Mouse (Mus musculus): ENCODE data around the gene Rgmb. TPM values are rescaled to one million over a fixed set of nuclear protein-coding genes. Genes with fewer than 3 reads are reported as not detected.

Rgmb gene
- polyA plus RNA-seq, 3 experiments from 2014 or later: 0.44 to 0.57 (median 0.52) TPM

DNA sequence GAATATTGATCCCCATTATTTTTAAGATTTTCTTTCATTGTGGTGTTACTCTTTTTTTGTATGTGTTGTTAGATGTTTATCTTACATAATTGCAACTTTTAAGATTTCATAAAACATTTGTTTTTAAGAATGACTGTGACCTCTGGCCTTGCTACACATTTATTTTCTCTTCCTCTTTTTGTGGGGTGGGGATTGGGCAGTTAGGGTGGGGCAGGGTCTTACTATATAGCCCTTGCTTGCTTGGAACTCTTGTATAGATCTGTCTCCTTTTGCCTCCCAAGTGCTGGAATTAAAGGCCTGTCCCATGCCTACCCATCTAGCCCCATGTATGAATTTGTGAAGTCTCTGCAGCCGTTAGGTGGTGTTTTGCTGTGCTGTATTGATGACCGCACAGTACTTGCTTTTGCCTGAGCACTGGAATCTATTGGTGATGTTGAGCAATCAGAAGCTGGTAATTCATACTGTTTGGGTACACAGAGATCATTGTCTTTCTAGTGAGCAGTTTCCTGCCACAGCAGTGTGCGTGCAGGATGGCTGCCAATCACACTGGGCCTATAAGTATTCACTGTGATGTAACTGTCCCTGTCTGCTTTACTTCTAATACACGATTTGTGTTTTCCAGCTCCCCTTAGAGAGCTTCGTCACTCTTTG is 56.1 kb downstream of the Rgmb start:
- ATAC-seq: no peak

DNA sequence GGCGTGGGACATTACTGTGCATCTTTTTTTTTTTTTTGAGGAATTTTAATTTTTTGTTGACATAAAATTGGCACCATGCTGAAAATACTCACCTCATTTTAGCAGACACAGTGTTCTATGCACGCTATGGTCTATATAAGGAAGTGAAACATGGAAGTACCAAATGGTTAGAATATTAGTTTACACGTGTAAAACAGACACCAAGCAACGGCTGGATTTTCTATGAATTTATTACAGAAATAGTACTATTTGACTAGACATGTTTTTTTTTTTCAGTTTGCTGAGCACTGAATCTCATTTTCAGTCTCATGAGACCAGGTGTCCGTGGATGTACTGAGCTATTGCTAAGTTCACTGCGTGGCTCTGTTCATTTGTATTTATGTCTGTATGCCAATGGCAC is 56.9 kb downstream of the Rgmb start:
- ATAC-seq: no peak

DNA sequence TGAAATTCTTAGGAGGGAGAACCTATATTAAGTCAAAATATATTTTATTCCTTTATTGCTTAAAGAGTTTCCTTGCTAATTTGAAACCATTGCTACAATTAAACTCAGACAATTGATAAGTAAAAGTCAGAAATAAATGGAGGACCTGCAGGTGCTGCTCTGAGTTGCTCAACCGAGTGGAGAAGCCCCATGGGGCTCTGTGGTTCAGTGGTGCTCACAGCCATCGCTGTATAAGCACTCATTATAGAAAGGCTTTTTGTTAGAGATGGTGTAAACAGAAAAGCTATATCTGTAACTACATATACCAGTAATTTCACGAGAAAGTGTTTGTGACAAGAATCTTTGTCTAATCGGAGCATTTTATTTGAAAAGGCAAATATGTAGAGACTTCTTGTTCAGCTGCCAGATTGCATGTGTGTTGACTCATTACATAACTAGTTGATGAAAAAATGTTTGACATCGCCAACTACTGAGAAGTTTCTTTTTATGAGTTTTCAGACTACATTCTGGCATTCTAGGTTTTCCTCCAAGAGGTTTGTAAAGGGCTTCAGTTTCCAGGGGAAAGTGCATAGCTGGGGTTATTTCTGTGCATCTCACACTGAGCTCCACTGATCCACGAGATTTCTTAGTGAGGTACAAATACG is 61.6 kb downstream of the Rgmb start:
- no peak for ATAC-seq

- no peak for ATAC-seq
Measured at GRCm38 (mm10) chr17:15761191-15761590, 69.6 kb downstream of the Rgmb start.

Other genes with a start within 250 kb of the Rgmb start
- 10 to 100 TPM; 16.7 to 19.2 (median 18.8) TPM for gene Chd1, start 126.1 kb downstream of the Rgmb start, polyA plus RNA-seq (2017; shearing (Covaris generic))

All from inflammation-experienced regulatory T-cells, adult 6 months (primary cell).